19 mouse cellular contexts compared by ENCODE assay signal in genomic region chr6:142564746-142565145, GRCm38 (mm10).
"Had no signal": no experiment of that assay in that cellular context is flagged by ENCODE, and none has a peak within 500 bp of the region (broad histone marks: within the 10 kb centered on the region; RNA-seq: fewer than 3 reads in every experiment).

No protein-coding gene starts in this region.

- H3K9ac ChIP-seq: lung, embryonic 14.5 days; midbrain, embryonic 12.5 days; neural tube, embryonic 13.5 days; neural tube, embryonic 15.5 days had no signal

- H3K4me1 ChIP-seq: midbrain, embryonic 12.5 days; neural tube, embryonic 13.5 days; neural tube, embryonic 15.5 days had no signal

- H3K4me3 ChIP-seq: midbrain, embryonic 10.5 days; midbrain, embryonic 12.5 days; myocyte; neural tube, embryonic 13.5 days; neural tube, embryonic 15.5 days had no signal

- H3K4me2 ChIP-seq: lung, embryonic 14.5 days; midbrain, embryonic 12.5 days; neural tube, embryonic 13.5 days; neural tube, embryonic 15.5 days had no signal

- H3K36me3 ChIP-seq: midbrain, embryonic 10.5 days; midbrain, embryonic 12.5 days; neural tube, embryonic 13.5 days; neural tube, embryonic 15.5 days had no signal

- DNase-seq: lung, adult 18-20 months; lung, embryonic 14.5 days; lung, postnatal 10 days; lung, postnatal 4 days; midbrain, embryonic 14.5 days; retina, postnatal 1 day; right cerebral cortex, adult 18-20 months; right cerebral cortex, postnatal 25 days; right cerebral cortex, postnatal 4 days; spleen, adult 18-20 months; thymus, adult 18-20 months; thymus, postnatal 14 days; thymus, postnatal 36 days had no signal

- H3K27ac ChIP-seq: midbrain, embryonic 10.5 days; midbrain, embryonic 12.5 days; neural tube, embryonic 13.5 days; neural tube, embryonic 15.5 days had no signal

- ATAC-seq: midbrain, embryonic 16.5 days had no signal

- H3K9me3 ChIP-seq: midbrain, embryonic 10.5 days; midbrain, embryonic 12.5 days; neural tube, embryonic 13.5 days; neural tube, embryonic 15.5 days had no signal
